Mouse (Mus musculus): ENCODE data around the gene Pomc. TPM values are rescaled to one million over a fixed set of nuclear protein-coding genes. Genes with fewer than 3 reads are reported as not detected.

Pomc gene
- total and polyA plus RNA-seq, 3 experiments: 0.36 to 0.50 (median 0.37) TPM

DNA sequence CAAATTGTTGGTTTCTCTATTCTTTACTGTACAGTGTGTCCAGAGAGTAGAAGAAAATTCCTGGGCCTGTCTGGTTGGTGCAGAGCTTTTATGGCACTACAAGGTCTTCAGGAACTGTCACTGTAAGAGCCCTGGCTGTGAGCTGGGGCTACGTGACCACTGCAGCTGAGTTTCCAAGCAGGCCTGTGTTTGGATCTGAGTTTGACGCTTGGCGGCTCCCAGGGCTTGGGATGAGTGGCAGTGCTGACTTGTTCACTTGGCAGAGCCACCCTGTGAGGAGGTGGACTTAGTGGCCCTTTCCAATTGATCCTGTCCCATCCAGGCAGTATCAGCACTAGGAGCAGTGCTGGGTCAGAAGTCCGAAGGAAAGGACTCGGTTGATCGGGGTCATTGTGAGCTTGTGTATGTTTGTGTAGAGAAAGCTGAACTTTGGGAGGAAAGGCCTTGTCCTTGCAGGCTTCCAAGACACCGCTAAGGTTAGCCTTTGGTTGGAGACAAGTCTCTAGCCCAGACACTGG lies 42.9 kb upstream of the Pomc start:
- TF ChIP-seq EP300 (IDR thresholded peaks at IDR 0.05; ENCODE audit: insufficient read depth, low read depth, low read length): no peak
- TF ChIP-seq CTCF (IDR thresholded peaks at IDR 0.05): no peak
- no peak for TF ChIP-seq POLR2A (IDR thresholded peaks at IDR 0.05; ENCODE audit: insufficient read depth, low read depth, low read length)
- intact Hi-C loops (cut with DNase I): no loop called here
- Histone ChIP-seq H3K9ac (ENCODE audit: low read depth, low read length) (no peak overlapping the region), H3K27ac (no peak overlapping the region), H3K27me3 (ENCODE audit: control insufficient read depth, insufficient read depth, low read length) (no peaks in the 10 kb centered on the region), H3K36me3 (ENCODE audit: control insufficient read depth, insufficient read depth, low read length) (no peaks in the 10 kb centered on the region), H3K79me2 (replicated peaks; ENCODE audit: control insufficient read depth, insufficient read depth, low read length) (no peaks in the 10 kb centered on the region), H3K4me1 (ENCODE audit: control insufficient read depth, insufficient read depth, low read length) (no peaks in the 10 kb centered on the region), H3K4me3 (no peak overlapping the region)
- no peak for DNase-seq
- WGBS: 86% methylated on average over 7 of the region's 7 CpGs

DNA sequence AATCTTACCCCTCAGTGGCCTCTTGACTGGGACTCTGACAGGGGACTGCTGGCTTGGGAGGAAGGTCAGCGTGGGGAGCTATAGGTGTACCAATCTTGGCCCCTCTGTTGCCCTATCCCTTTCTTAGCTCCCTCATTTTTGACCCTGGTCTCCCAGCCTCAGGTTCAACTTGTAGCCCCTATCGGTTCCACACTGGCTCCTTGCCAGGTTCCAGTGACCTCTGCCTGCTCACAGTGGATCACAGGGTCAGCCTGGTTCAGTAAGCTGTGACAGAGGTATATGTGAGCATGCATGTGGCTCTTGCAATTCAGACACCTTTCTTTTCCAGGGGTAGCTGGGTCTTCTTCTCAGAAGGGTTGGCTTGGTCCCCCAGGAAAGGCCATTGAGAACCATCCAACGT lies 38.9 kb upstream of the Pomc start:
- 70% methylated on average over 3 of the region's 3 CpGs for WGBS
- intact Hi-C loops (cut with DNase I): no loop called here
- no peak for TF ChIP-seq CTCF (IDR thresholded peaks at IDR 0.05)
- no peak for TF ChIP-seq EP300 (IDR thresholded peaks at IDR 0.05; ENCODE audit: insufficient read depth, low read depth, low read length)
- no peak for TF ChIP-seq POLR2A (IDR thresholded peaks at IDR 0.05; ENCODE audit: insufficient read depth, low read depth, low read length)
- H3K79me2 ChIP-seq (replicated peaks; ENCODE audit: control insufficient read depth, insufficient read depth, low read length): no peaks in the 10 kb centered on the region
- H3K27me3 ChIP-seq (ENCODE audit: control insufficient read depth, insufficient read depth, low read length): no peaks in the 10 kb centered on the region
- H3K4me3 ChIP-seq: no peak overlapping the region
- no peaks in the 10 kb centered on the region for H3K36me3 ChIP-seq (ENCODE audit: control insufficient read depth, insufficient read depth, low read length)
- no peak overlapping the region for H3K27ac ChIP-seq
- H3K4me1 ChIP-seq (ENCODE audit: control insufficient read depth, insufficient read depth, low read length): no peaks in the 10 kb centered on the region
- H3K9ac ChIP-seq (ENCODE audit: low read depth, low read length): no peak overlapping the region
- DNase-seq: no peak

DNA sequence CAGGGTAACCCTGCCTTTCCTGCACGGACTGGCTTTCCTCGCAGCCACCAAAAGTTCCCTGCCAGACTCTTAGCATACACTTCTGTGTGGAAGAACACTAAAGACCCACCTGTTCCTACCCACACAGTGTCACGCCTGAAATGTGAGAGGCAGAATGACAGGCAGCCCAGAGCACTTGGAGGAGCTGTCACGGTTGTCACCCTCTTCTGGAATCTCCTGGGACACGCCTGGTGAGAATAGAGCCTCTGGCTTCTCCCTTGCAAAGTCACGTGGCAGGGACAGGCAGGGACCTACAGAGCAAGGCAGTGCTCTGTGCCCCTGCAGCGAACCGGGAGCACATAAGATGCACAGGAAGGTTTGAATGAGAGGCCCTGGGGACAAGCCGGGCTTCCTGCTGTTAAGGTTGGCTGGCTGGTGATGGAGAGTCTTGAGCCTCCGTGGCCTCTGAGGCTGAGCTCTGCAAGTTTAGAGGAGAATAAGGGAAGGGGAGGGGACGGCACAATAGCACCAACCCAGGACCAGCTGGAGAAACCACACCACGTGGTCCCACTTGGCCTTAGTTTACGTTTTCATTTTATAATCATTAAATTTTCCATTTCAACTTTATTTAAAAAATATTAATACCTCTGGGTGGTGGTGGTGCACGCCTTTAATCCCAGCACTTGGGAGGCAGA lies 36.9 kb upstream of the Pomc start:
- no peaks in the 10 kb centered on the region for H3K79me2 ChIP-seq (replicated peaks; ENCODE audit: control insufficient read depth, insufficient read depth, low read length)
- H3K27me3 ChIP-seq (ENCODE audit: control insufficient read depth, insufficient read depth, low read length): no peaks in the 10 kb centered on the region
- H3K36me3 ChIP-seq (ENCODE audit: control insufficient read depth, insufficient read depth, low read length): no peaks in the 10 kb centered on the region
- H3K4me1 ChIP-seq (ENCODE audit: control insufficient read depth, insufficient read depth, low read length): no peaks in the 10 kb centered on the region
- H3K9ac ChIP-seq (ENCODE audit: low read depth, low read length): no peak overlapping the region
- no peak for DNase-seq
- intact Hi-C loops (cut with DNase I): no loop called here
- whole genome bisulfite sequencing: 33% methylated on average over 14 of the region's 14 CpGs
- TF ChIP-seq EP300 (IDR thresholded peaks at IDR 0.05; ENCODE audit: insufficient read depth, low read depth, low read length) (no peak), CTCF (IDR thresholded peaks at IDR 0.05) (no peak), POLR2A (IDR thresholded peaks at IDR 0.05; ENCODE audit: insufficient read depth, low read depth, low read length) (no peak)
- no peak overlapping the region for H3K4me3 ChIP-seq
- no peak overlapping the region for H3K27ac ChIP-seq

DNA sequence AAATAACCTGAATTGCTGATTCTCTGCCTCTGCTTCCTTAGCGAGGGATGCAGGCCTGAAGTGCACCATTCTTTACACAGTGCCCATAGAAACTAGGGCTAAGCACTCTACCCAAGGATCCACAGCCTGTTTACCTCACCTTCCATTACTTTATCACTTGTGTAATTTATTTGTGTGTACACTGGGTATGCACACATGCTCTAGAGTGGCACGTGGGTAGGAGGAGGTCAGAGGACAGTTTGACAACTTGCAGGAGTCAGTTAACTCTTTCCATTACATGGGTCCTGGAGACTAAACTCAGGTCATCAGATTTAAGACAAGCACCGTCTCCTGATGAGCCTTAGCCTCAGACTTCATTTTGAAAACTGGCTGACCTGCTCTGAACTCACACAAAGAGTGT lies 36.2 kb upstream of the Pomc start:
- Histone ChIP-seq H3K9ac (ENCODE audit: low read depth, low read length) (no peak overlapping the region), H3K4me1 (ENCODE audit: control insufficient read depth, insufficient read depth, low read length) (no peaks in the 10 kb centered on the region), H3K27ac (no peak overlapping the region), H3K4me3 (no peak overlapping the region), H3K79me2 (replicated peaks; ENCODE audit: control insufficient read depth, insufficient read depth, low read length) (no peaks in the 10 kb centered on the region), H3K36me3 (ENCODE audit: control insufficient read depth, insufficient read depth, low read length) (no peaks in the 10 kb centered on the region), H3K27me3 (ENCODE audit: control insufficient read depth, insufficient read depth, low read length) (no peaks in the 10 kb centered on the region)
- DNase-seq: no peak
- 68% methylated on average over 3 of the region's 3 CpGs for WGBS
- intact Hi-C loops (cut with DNase I): no loop called here
- TF ChIP-seq CTCF (IDR thresholded peaks at IDR 0.05) (no peak), POLR2A (IDR thresholded peaks at IDR 0.05; ENCODE audit: insufficient read depth, low read depth, low read length) (no peak), EP300 (IDR thresholded peaks at IDR 0.05; ENCODE audit: insufficient read depth, low read depth, low read length) (no peak)

DNA sequence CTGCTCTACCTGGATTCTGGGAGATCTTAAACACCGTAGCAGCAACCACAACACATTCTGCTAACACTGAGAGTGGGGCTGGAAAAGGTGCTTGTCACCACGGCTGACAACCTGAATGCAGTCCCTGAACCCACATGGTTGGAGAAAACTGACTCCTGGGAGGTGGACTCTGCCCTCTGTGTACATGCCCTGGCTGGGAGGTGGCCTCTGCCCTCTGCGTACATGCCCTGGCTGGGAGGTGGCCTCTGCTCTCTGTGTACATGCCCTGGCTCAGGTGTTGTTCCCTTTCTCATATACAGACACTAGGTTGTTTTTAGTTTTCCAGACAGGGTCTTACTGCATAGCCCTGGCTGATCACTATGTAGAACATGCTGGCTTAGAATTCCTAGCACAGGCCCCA lies 35.3 kb upstream of the Pomc start:
- no peaks in the 10 kb centered on the region for H3K36me3 ChIP-seq (ENCODE audit: control insufficient read depth, insufficient read depth, low read length)
- 89% methylated on average over 3 of the region's 3 CpGs for WGBS
- intact Hi-C loops (cut with DNase I): no loop called here
- TF ChIP-seq POLR2A (IDR thresholded peaks at IDR 0.05; ENCODE audit: insufficient read depth, low read depth, low read length) (no peak), CTCF (IDR thresholded peaks at IDR 0.05) (no peak), EP300 (IDR thresholded peaks at IDR 0.05; ENCODE audit: insufficient read depth, low read depth, low read length) (no peak)
- H3K4me3 ChIP-seq: no peak overlapping the region
- no peaks in the 10 kb centered on the region for H3K27me3 ChIP-seq (ENCODE audit: control insufficient read depth, insufficient read depth, low read length)
- H3K4me1 ChIP-seq (ENCODE audit: control insufficient read depth, insufficient read depth, low read length): no peaks in the 10 kb centered on the region
- no peak overlapping the region for H3K27ac ChIP-seq
- no peak for DNase-seq
- H3K9ac ChIP-seq (ENCODE audit: low read depth, low read length): no peak overlapping the region
- H3K79me2 ChIP-seq (replicated peaks; ENCODE audit: control insufficient read depth, insufficient read depth, low read length): no peaks in the 10 kb centered on the region

DNA sequence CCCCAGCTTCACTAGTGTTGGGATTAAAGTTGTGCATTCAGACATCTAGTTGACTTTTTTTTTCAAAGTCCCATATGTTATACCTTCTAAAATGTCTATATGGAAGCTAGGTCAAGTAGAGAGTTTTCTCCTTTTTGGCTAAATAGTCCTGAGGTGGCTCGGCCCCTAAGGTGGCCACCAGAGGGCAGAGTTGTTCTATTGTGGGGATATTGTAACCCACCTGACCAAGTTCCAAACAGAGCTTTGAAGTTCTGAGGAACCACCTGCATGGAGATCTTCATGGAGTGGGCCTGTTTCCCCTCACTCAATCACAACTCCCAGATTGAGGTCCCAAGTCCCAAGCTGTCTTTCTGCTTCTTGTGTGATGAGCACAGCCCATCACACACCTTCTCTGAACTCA lies 28.6 kb upstream of the Pomc start:
- Histone ChIP-seq H3K79me2 (replicated peaks; ENCODE audit: control insufficient read depth, insufficient read depth, low read length) (no peaks in the 10 kb centered on the region), H3K27me3 (ENCODE audit: control insufficient read depth, insufficient read depth, low read length) (no peaks in the 10 kb centered on the region), H3K27ac (no peak overlapping the region), H3K4me1 (ENCODE audit: control insufficient read depth, insufficient read depth, low read length) (no peaks in the 10 kb centered on the region), H3K4me3 (no peak overlapping the region), H3K9ac (ENCODE audit: low read depth, low read length) (no peak overlapping the region), H3K36me3 (ENCODE audit: control insufficient read depth, insufficient read depth, low read length) (no peaks in the 10 kb centered on the region)
- intact Hi-C loops (cut with DNase I): loop anchor here (2.0 to 5.0 kb wide), 3 partner anchors 59 to 281 kb away; no protein-coding TSS in a partner anchor
- peak; percentile 58 to 79 for DNase-seq
- TF ChIP-seq EP300 (IDR thresholded peaks at IDR 0.05; ENCODE audit: insufficient read depth, low read depth, low read length): 0 out of 2 replicates have a peak, but pooled peaks have one; percentile 66
- TF ChIP-seq CTCF (IDR thresholded peaks at IDR 0.05): peak; percentile 93
- no peak for TF ChIP-seq POLR2A (IDR thresholded peaks at IDR 0.05; ENCODE audit: insufficient read depth, low read depth, low read length)
- 0% methylated on average over 1 of the region's 1 CpGs for WGBS
